Mouse (Mus musculus) heart, embryonic 15.5 days (tissue): Measurements from ENCODE around the gene Scd4. TPM values are rescaled to one million over a fixed set of nuclear protein-coding genes. Genes with fewer than 3 reads are reported as not detected.
"Not testable (repeated sequence)": the region's sequence is repeated elsewhere in the genome, so short reads cannot be mapped to it uniquely, and the experiment has no call there.

ENCODE experiments used
- ATAC-seq: fragments of 200-750 bp; cut with Nextera tagmentation; replicated peaks from 2 replicates; pipeline ENCODE4 v1.8.0; 2017; ENCODE audit warnings: low read depth, moderate TSS enrichment; ENCODE audit not compliant: insufficient number of reproducible peaks, insufficient read depth, low FRiP score
- H3K27ac ChIP-seq: fragments of 300-500 bp; sonication (generic); 2 replicates; pipeline ENCODE4 v1.5.1; 2015; ENCODE audit warnings: mild to moderate bottlenecking, inconsistent platforms
- H3K27me3 ChIP-seq: fragments of 300-500 bp; sonication (generic); 2 replicates; pipeline ENCODE4 v1.6.1; 2015; ENCODE audit warnings: inconsistent platforms
- H3K36me3 ChIP-seq: fragments of 300-500 bp; sonication (generic); 2 replicates; pipeline ENCODE4 v1.6.1; 2015; ENCODE audit warnings: mild to moderate bottlenecking, inconsistent platforms
- H3K4me1 ChIP-seq: fragments of 300-500 bp; sonication (generic); replicated peaks from 2 replicates; pipeline ENCODE4 v1.6.1; 2015; ENCODE audit warnings: inconsistent platforms
- H3K4me2 ChIP-seq: fragments of 300-500 bp; sonication (generic); 2 replicates; pipeline ENCODE4 v1.6.1; 2015; ENCODE audit warnings: inconsistent platforms, mild to moderate bottlenecking, moderate library complexity
- H3K4me3 ChIP-seq: fragments of 300-500 bp; sonication (generic); 2 replicates; pipeline ENCODE4 v1.5.1; 2015; ENCODE audit warnings: mild to moderate bottlenecking, inconsistent platforms
- H3K9ac ChIP-seq: fragments of 300-500 bp; sonication (generic); 2 replicates; pipeline ENCODE4 v1.6.1; 2015; ENCODE audit warnings: mild to moderate bottlenecking, inconsistent platforms
- H3K9me3 ChIP-seq: fragments of 300-500 bp; sonication (generic); replicated peaks from 2 replicates; pipeline ENCODE4 v1.6.1; 2016; ENCODE audit warnings: inconsistent platforms
- WGBS: fragments of 180-500 bp; shearing (Covaris S2); methylation state at CpG from one replicate; pipeline ENCODE4 v1.1.7; 2015; ENCODE audit warnings: mixed read lengths; 5-methylcytosine and 5-hydroxymethylcytosine counted together
- polyA plus RNA-seq: library from polyadenylated mRNA; unstranded; fragments of >200 nt; fragmentation: Nextera tagmentation; extraction: Ambion mirVana; gene quantifications from 2 replicates; pipeline ENCODE4 v1.2.1, GENCODE M21; 2015

The Scd4 gene
- polyA plus RNA-seq, 1 experiment from 2014 or later: 2.5 TPM

GRCm38 (mm10) chr19:44363529-44363928, 30.6 kb downstream of the Scd4 start:
- H3K27me3 ChIP-seq: no peaks in the 10 kb centered on the region
- 18% methylated on average over 13 of the region's 13 CpGs for WGBS
- 0 out of 2 replicates have a peak, but pooled peaks cover 7% of the 10 kb centered on the region for H3K4me1 ChIP-seq
- no peaks in the 10 kb centered on the region for H3K36me3 ChIP-seq
- no peak; the same call in 1 of the 2 replicates for ATAC-seq
- no peak overlapping the region for H3K9ac ChIP-seq
- H3K9me3 ChIP-seq: no peaks in the 10 kb centered on the region
- no peak overlapping the region for H3K4me2 ChIP-seq
- H3K4me3 ChIP-seq: no peak overlapping the region
- no peak overlapping the region for H3K27ac ChIP-seq

GRCm38 (mm10) chr19:44364029-44364428, 31.1 kb downstream of the Scd4 start:
- Histone ChIP-seq H3K27ac (no peak overlapping the region), H3K4me2 (no peak overlapping the region), H3K4me1 (0 out of 2 replicates have a peak, but pooled peaks cover 7% of the 10 kb centered on the region), H3K9me3 (no peaks in the 10 kb centered on the region), H3K9ac (no peak overlapping the region), H3K36me3 (no peaks in the 10 kb centered on the region), H3K27me3 (no peaks in the 10 kb centered on the region), H3K4me3 (no peak overlapping the region)
- no peak for ATAC-seq
- 66% methylated on average over 8 of the region's 8 CpGs for WGBS

GRCm38 (mm10) chr19:44365733-44366132, 32.8 kb downstream of the Scd4 start:
- Histone ChIP-seq H3K4me2 (no peak overlapping the region), H3K9me3 (no peaks in the 10 kb centered on the region), H3K4me3 (no peak overlapping the region), H3K27me3 (no peaks in the 10 kb centered on the region), H3K4me1 (0 out of 2 replicates have a peak, but pooled peaks cover 7% of the 10 kb centered on the region), H3K9ac (no peak overlapping the region), H3K27ac (no peak overlapping the region), H3K36me3 (no peaks in the 10 kb centered on the region)
- ATAC-seq: no peak
- WGBS: 80% methylated on average over 4 of the region's 4 CpGs

DNA sequence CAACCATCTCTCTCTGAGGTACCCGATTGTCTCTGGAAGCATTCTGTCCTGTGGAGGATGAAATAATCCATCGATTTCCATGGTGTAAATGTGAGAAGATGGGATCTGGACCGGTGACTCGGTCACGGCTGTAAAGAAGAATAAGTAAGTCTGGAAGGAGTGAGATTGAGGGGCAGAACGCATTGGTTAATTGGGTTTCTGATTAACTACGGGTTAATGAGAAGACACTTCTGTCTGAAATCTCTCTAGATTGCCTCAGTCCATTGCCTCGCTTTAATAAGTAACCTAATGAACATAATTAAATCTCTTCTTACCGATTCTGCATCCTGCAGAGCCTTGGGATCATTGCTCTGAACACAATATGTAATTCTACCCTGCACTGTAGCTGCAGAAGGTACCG, 34.2 kb downstream of the Scd4 start:
- 78% methylated on average over 10 of the region's 10 CpGs for WGBS
- not testable (repeated sequence) for H3K4me1 ChIP-seq, H3K4me2 ChIP-seq, H3K4me3 ChIP-seq, H3K9me3 ChIP-seq, H3K36me3 ChIP-seq, H3K27me3 ChIP-seq, H3K9ac ChIP-seq, ATAC-seq, H3K27ac ChIP-seq

- H3K4me3 ChIP-seq: no peak overlapping the region
- no peaks in the 10 kb centered on the region for H3K9me3 ChIP-seq
- no peak overlapping the region for H3K9ac ChIP-seq
- H3K36me3 ChIP-seq: no peaks in the 10 kb centered on the region
- H3K27me3 ChIP-seq: no peaks in the 10 kb centered on the region; the same call in 1 of the 2 replicates
- no peaks in the 10 kb centered on the region for H3K4me1 ChIP-seq
- ATAC-seq: no peak
- H3K4me2 ChIP-seq: no peak overlapping the region
- WGBS: 62% methylated on average over 8 of the region's 8 CpGs
- no peak overlapping the region for H3K27ac ChIP-seq
Observed at GRCm38 (mm10) chr19:44369371-44369770, 36.5 kb downstream of the Scd4 start.

DNA sequence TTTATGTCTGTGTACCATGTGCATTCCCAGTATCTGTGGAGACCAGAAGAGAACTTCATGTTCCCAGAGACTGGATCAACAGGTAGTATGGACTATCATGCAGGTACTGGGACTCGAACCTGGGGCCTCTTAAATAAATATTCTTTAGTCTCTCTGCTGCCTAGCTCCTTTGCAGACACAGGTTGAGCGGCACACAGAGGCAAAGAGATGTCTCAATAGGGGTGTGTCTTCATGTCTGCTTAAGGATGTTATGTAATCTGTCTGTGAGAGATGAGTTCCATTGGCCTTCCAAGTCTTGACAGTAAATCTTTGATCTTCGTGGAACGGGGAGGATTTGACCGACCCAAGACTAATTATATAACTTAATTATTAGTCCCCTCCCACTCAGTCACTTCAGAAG, 37.3 kb downstream of the Scd4 start:
- Histone ChIP-seq H3K9me3 (no peaks in the 10 kb centered on the region), H3K9ac (no peak overlapping the region), H3K4me3 (no peak overlapping the region), H3K27me3 (no peaks in the 10 kb centered on the region; the same call in 1 of the 2 replicates), H3K4me1 (no peaks in the 10 kb centered on the region), H3K36me3 (no peaks in the 10 kb centered on the region), H3K4me2 (no peak overlapping the region), H3K27ac (no peak overlapping the region)
- no peak for ATAC-seq
- 69% methylated on average over 5 of the region's 5 CpGs for WGBS

DNA sequence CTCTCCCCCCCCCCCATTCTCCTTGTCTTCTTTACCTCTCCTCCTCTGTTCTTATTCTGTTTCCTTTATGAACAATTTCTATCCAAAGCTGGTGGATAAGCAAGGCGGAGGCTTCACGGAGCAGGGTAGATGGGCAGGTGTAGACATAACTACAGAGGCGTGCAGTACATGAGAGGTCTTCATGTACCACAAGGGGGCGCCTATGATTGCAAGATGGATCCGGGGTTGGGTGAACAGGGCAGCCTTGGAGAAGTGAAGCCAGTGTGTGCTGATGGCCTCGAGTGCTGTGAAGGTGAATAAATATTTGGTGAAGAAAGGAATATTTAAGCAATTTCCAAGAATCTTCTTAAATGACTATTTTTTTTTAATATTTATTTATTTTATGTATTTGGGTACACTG, 40.1 kb downstream of the Scd4 start:
- no peaks in the 10 kb centered on the region for H3K36me3 ChIP-seq
- H3K9ac ChIP-seq: no peak overlapping the region
- WGBS: 21% methylated on average over 6 of the region's 6 CpGs
- no peaks in the 10 kb centered on the region for H3K9me3 ChIP-seq
- H3K4me3 ChIP-seq: no peak overlapping the region
- 0 out of 2 replicates have a peak, but pooled peaks have one; percentile 67 for ATAC-seq
- H3K4me1 ChIP-seq: 0 out of 2 replicates have a peak, but pooled peaks cover 3% of the 10 kb centered on the region
- no peak overlapping the region for H3K27ac ChIP-seq
- no peak overlapping the region for H3K4me2 ChIP-seq
- H3K27me3 ChIP-seq: no peaks in the 10 kb centered on the region; the same call in 1 of the 2 replicates

DNA sequence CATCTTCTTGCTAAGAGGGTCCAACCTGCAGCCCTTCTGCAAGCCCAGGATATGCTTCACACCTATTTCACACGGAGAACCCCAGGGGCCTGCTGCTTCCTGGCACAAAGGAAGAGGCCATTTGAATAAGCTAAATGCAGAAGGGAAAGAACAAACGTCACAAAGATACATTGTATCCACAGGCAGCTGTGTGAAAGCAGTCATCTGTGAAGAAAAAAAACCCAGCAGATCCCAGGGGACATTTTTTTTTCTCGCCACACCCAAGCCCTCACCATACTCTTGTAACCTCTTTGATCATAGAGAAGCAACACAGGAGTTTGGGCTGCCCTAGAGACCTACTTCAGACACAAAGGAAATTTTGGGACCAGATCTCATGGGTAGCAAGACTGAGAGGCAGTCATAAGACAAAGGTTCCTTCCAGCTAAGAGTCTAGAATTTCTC, 43.6 kb downstream of the Scd4 start:
- no peak overlapping the region for H3K27ac ChIP-seq
- H3K27me3 ChIP-seq: no peaks in the 10 kb centered on the region
- no peaks in the 10 kb centered on the region for H3K9me3 ChIP-seq
- WGBS: 48% methylated on average over 3 of the region's 3 CpGs
- no peak overlapping the region for H3K4me2 ChIP-seq
- no peak overlapping the region for H3K4me3 ChIP-seq
- H3K4me1 ChIP-seq: 0 out of 2 replicates have a peak, but pooled peaks cover 3% of the 10 kb centered on the region
- H3K9ac ChIP-seq: no peak overlapping the region
- ATAC-seq: no peak
- no peaks in the 10 kb centered on the region for H3K36me3 ChIP-seq

DNA sequence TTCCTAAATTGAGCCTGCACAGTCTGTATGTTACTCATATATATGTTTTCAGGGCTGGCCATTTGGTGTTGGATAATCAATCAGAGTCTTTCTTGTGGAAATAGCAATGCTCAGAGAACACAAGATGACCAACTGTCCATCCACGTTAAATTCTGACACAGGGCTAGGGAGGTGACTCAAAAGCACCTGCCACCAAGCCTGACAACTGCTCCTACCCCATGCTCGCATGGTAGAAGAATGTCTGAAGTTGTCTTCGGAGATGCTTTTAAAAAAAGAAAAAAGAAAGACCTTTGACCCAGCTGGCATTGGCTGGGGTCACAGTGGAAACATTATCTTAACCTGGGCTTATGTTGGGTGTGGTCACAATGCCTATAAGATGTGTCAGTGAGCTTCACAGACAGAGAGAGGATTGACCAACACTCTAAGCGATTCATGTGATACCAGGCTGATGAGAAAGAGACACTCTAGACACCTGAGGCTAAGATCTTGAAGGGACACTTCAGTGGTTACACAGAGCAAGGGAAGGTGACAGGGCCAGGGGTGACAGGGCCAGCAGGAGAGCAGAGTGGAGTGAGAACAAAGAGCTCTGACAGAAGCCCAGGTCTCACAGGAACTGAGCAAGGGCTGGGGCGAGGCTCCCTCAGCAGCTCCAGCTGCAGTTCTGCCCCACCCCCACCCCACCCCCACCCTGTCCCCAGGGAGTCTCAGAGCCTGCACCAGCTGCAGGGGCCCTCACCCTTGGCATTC, 44.9 kb downstream of the Scd4 start:
- Histone ChIP-seq H3K36me3 (no peaks in the 10 kb centered on the region), H3K27ac (no peak overlapping the region), H3K4me2 (no peak overlapping the region), H3K9me3 (no peaks in the 10 kb centered on the region), H3K4me1 (0 out of 2 replicates have a peak, but pooled peaks cover 3% of the 10 kb centered on the region), H3K4me3 (no peak overlapping the region), H3K27me3 (no peaks in the 10 kb centered on the region), H3K9ac (no peak overlapping the region)
- WGBS: 49% methylated on average over 4 of the region's 5 CpGs
- ATAC-seq: no peak; the same call in 1 of the 2 replicates

- Histone ChIP-seq H3K4me1 (0 out of 2 replicates have a peak, but pooled peaks cover 3% of the 10 kb centered on the region), H3K9me3 (no peaks in the 10 kb centered on the region), H3K9ac (no peak overlapping the region), H3K36me3 (no peaks in the 10 kb centered on the region), H3K27ac (no peak overlapping the region), H3K27me3 (no peaks in the 10 kb centered on the region), H3K4me3 (no peak overlapping the region), H3K4me2 (no peak overlapping the region)
- no peak for ATAC-seq
Observed at GRCm38 (mm10) chr19:44379090-44379489, 46.2 kb downstream of the Scd4 start.

- Histone ChIP-seq H3K9me3 (no peaks in the 10 kb centered on the region), H3K36me3 (no peaks in the 10 kb centered on the region), H3K4me1 (0 out of 2 replicates have a peak, but pooled peaks cover 3% of the 10 kb centered on the region), H3K27me3 (no peaks in the 10 kb centered on the region), H3K4me2 (no peak overlapping the region), H3K27ac (no peak overlapping the region), H3K4me3 (no peak overlapping the region), H3K9ac (no peak overlapping the region)
- no peak for ATAC-seq
- 90% methylated on average over 4 of the region's 4 CpGs for WGBS
Observed at GRCm38 (mm10) chr19:44380065-44380464, 47.2 kb downstream of the Scd4 start.
